Mouse (Mus musculus) heart, embryonic 16.5 days (tissue): ENCODE data around the gene Alox5ap. TPM values are rescaled to one million over a fixed set of nuclear protein-coding genes. Genes with fewer than 3 reads are reported as not detected.

Source experiments
- ATAC-seq: fragments of 200-750 bp; cut with Nextera tagmentation; replicated peaks from 2 replicates; pipeline ENCODE4 v1.8.0; 2017; ENCODE audit warnings: moderate number of reproducible peaks; ENCODE audit not compliant: insufficient read depth, low FRiP score; ENCODE audit errors: extremely low read depth
- H3K27ac ChIP-seq: fragments of 300-500 bp; sonication (generic); 2 replicates; pipeline ENCODE4 v1.5.1; 2014; ENCODE audit warnings: mild to moderate bottlenecking, low read length, control low read depth, moderate library complexity
- H3K27me3 ChIP-seq: fragments of 300-500 bp; sonication (generic); 2 replicates; pipeline ENCODE4 v1.6.1; 2014; ENCODE audit warnings: low read length, mixed read lengths; ENCODE audit not compliant: control insufficient read depth, insufficient read depth
- H3K36me3 ChIP-seq: fragments of 300-500 bp; sonication (generic); 2 replicates; pipeline ENCODE4 v1.6.1; 2014; ENCODE audit not compliant: control insufficient read depth, insufficient read depth
- H3K4me1 ChIP-seq: fragments of 300-500 bp; sonication (generic); 2 replicates; pipeline ENCODE4 v1.6.1; 2014; ENCODE audit warnings: low read length, mixed read lengths; ENCODE audit not compliant: control insufficient read depth, insufficient read depth
- H3K4me2 ChIP-seq: fragments of 300-500 bp; sonication (generic); 2 replicates; pipeline ENCODE4 v1.6.1; 2014; ENCODE audit warnings: low read depth, mild to moderate bottlenecking, control low read depth, low read length
- H3K4me3 ChIP-seq: fragments of 300-500 bp; sonication (generic); 2 replicates; pipeline ENCODE4 v1.5.1; 2014; ENCODE audit warnings: mild to moderate bottlenecking, control low read depth, low read length
- H3K9ac ChIP-seq: fragments of 300-500 bp; sonication (generic); 2 replicates; pipeline ENCODE4 v1.6.1; 2014; ENCODE audit warnings: low read length, control low read depth
- H3K9me3 ChIP-seq: fragments of 300-500 bp; sonication (generic); replicated peaks from 2 replicates; pipeline ENCODE4 v1.6.1; 2016; ENCODE audit warnings: low read length; ENCODE audit not compliant: control insufficient read depth
- WGBS: fragments of 180-500 bp; shearing (Covaris S2); extraction: QIAGEN DNeasy Blood & Tissue Kit; methylation state at CpG from one replicate; pipeline ENCODE4 v1.1.7; 2014; 5-methylcytosine and 5-hydroxymethylcytosine counted together
- microRNA-seq: library from miRNA; unstranded; fragments of <30 nt; microRNA quantifications from one replicate; pipeline ENCODE4, GENCODE M21; 2017
- polyA plus RNA-seq: library from polyadenylated mRNA; unstranded; fragments of >200 nt; fragmentation: Nextera tagmentation; extraction: Ambion mirVana; gene quantifications from 2 replicates; pipeline ENCODE4 v1.2.1, GENCODE M21; 2015

Alox5ap gene
- polyA plus RNA-seq, 1 experiment from 2014 or later = 11.9 TPM

DNA sequence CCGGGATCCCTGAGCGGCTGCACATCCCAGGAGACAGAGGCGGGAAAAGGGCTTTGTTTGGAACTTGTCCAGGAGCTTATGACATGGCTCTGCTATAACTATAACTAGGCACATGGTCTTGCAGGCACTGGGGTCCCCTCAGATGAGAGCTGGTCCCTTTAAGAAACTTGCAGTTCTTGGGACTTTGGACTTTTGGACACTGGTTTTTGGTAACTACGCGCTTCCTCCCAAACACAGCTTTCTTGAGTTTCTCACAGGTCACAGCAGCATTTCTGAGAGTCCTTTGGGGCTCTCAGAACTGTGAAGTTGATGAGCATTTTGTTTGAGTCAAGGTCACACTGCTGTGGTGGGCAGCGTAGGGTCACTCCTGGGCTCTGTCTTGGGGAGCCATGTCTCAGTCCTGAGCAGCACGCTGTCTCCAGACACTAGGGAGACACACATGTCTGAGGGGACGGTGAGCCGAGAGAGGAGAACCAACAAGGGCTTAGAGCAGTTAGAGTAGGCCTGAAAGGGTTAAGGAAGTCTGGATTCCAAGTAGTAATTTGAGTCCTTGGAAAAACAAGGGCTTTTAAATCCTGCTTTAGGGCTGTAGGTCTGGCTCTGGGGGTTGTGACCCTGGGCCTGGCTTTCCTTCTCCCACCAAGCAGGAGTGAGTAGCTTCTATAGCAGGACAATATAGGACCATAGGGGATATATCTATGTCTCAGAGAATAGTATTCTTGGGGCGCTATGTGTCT lies 67.0 kb downstream of the Alox5ap start:
- Histone ChIP-seq H3K9ac (0 out of 2 replicates have a peak overlapping the region, but pooled peaks have one; percentile 22), H3K4me2 (no peak overlapping the region), H3K27ac (no peak overlapping the region), H3K27me3 (peaks cover 2% of the 10 kb centered on the region; the same call in 1 of the 2 replicates), H3K4me3 (no peak overlapping the region), H3K9me3 (no peaks in the 10 kb centered on the region), H3K4me1 (peaks cover 5% of the 10 kb centered on the region; the same call in 1 of the 2 replicates), H3K36me3 (no peaks in the 10 kb centered on the region)
- no peak for ATAC-seq
- WGBS = 50% methylated on average over 10 of the region's 10 CpGs

DNA sequence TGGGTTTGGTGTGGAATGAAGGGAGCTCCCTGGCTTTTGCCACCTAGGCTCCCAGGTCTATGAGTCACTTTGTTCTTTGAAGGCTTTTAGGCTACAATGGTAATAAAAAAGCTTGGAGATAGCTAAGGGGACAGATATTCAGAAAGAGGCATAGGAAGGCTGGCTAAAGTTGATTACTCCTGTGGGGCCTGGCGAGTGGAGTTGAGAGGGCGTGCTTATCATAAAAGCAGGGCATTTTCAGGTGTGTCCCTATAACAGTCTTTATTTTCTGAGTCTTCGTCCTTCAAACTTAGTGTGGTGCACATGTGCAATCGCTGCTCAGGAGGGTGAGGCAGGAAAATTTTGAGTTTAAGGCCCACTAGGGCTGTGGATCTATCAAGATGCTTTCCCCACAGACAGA lies 68.2 kb downstream of the Alox5ap start:
- WGBS = 92% methylated on average over 4 of the region's 4 CpGs

DNA sequence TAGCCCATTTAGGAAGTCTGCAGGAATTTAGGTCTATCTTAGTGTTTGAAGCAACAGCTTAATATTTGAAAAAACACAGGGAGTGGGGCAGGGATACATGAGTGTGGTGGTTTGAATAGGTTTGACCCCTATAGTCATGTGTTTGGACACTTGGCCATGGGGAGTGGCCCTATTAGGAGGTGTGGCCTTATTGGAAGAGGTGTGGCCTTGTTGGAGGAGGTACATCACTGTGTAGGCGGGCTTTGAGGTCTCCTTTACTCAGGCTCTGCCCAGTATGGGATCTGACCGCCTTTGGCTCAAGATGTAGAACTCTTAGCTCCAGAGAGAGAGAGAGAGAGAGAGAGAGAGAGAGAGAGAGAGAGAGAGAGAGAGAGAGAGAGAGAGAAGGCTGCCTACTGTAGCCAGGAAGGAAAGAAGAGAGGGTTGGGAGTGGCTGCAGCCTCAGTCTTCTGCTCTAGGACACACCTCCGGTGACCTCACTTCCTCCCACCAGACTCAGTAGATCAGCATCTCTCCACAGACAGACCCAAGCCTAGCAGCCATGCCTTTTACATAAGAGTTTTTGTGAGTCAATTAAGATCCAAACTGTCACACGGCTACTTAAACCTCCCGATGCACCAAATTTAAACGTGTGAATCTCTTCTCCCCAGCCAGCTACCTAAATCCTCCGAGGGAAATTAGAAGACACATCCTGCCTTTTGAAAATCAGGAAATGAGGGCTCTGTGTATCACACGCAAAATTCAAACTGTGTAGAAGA lies 69.6 kb downstream of the Alox5ap start:
- no peak overlapping the region for H3K4me2 ChIP-seq
- no peak overlapping the region for H3K27ac ChIP-seq
- H3K4me1 ChIP-seq = peaks cover 15% of the 10 kb centered on the region
- H3K9me3 ChIP-seq = no peaks in the 10 kb centered on the region
- H3K27me3 ChIP-seq = peaks cover 4% of the 10 kb centered on the region; the same call in 1 of the 2 replicates
- no peak for ATAC-seq
- H3K36me3 ChIP-seq = no peaks in the 10 kb centered on the region
- no peak overlapping the region for H3K9ac ChIP-seq
- WGBS = 83% methylated on average over 8 of the region's 8 CpGs
- no peak overlapping the region for H3K4me3 ChIP-seq

More for the DNA sequence above, 68.2 kb downstream of the Alox5ap start:
- H3K4me1 ChIP-seq = peaks cover 5% of the 10 kb centered on the region; the same call in 1 of the 2 replicates
- no peaks in the 10 kb centered on the region for H3K36me3 ChIP-seq
- H3K27ac ChIP-seq = no peak overlapping the region
- no peaks in the 10 kb centered on the region for H3K9me3 ChIP-seq
- H3K27me3 ChIP-seq = peaks cover 4% of the 10 kb centered on the region; the same call in 1 of the 2 replicates
- no peak overlapping the region for H3K9ac ChIP-seq
- no peak overlapping the region for H3K4me2 ChIP-seq
- no peak for ATAC-seq
- no peak overlapping the region for H3K4me3 ChIP-seq

DNA sequence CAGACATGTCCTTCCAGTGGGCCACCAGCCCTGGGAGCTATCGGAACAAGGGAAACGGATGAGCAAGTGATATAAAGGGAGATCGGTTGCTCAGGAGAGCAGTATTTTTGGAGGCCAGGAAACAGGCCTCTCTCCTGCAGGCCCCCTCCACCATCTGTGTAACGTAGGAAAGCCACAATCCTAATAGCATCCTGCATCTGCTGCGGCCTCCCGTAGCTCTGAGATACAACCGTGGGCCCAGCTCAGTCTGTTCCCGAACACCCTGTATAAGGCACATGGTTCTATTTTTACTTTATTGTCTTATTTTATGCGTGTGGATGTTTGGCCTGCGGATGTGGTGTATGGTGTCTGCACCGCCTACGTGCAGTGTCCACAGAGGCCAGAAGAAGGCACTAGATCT lies 70.4 kb downstream of the Alox5ap start:
- H3K9ac ChIP-seq = no peak overlapping the region
- H3K27me3 ChIP-seq = peaks cover 4% of the 10 kb centered on the region; the same call in 1 of the 2 replicates
- H3K9me3 ChIP-seq = no peaks in the 10 kb centered on the region
- no peak for ATAC-seq
- peaks cover 15% of the 10 kb centered on the region for H3K4me1 ChIP-seq
- H3K4me2 ChIP-seq = no peak overlapping the region
- H3K4me3 ChIP-seq = no peak overlapping the region
- 92% methylated on average over 12 of the region's 12 CpGs for WGBS
- no peak overlapping the region for H3K27ac ChIP-seq
- no peaks in the 10 kb centered on the region for H3K36me3 ChIP-seq

DNA sequence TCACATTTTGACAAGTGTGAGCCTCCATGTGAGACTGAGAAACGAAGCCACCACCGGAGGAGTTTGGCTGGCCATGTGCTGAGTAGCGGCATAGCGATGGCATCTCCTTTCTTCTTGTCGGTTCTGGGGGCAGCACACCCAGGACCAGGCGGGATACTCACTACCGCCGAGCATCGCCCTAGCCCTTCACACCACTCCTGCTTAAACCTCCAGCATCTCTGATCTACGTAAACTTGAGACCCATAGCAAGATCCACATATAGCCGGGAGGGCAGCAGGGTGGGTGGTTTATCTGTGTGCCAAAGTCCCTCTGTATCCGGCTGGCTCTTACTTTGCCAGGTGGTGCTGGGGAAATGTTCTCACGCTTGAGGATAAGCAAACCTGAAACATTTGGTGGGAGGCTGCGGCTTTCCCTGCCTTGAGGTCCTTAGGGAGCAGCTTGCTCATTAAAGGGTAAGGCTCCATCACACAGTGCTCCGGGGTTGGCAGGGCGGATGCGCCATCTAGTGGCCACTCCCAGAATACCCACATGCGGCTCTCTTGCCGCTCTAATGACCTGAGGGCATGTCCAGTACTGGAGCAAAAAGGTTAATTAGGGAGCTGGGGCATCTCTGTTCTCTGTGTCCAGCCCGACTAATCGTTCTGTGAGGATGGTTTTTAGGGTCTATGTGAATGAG lies 71.1 kb downstream of the Alox5ap start:
- Histone ChIP-seq H3K4me2 (no peak overlapping the region), H3K9me3 (no peaks in the 10 kb centered on the region), H3K36me3 (no peaks in the 10 kb centered on the region), H3K9ac (no peak overlapping the region), H3K4me1 (peaks cover 15% of the 10 kb centered on the region), H3K27me3 (peaks cover 4% of the 10 kb centered on the region; the same call in 1 of the 2 replicates), H3K27ac (no peak overlapping the region), H3K4me3 (no peak overlapping the region)
- WGBS = 49% methylated on average over 21 of the region's 21 CpGs
- ATAC-seq = peak; percentile 73

DNA sequence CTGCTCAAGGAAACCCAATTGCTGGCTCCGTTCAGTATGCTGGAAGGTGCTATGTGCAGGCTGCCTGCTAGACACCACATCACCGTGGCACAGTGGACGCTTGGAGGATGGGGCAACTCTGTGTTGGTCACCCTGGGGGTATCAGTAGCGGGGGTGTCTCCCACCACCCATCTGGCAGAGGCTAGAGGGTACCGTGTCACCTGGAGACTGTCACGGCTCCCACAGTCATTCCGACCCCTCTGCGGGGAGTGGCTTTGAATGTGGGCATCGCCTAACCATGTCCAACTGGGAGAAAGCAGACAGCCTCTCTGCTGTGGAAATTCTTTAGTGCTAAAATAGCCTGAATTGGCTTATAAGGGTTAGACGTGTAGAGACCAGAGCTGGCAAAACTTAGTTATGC lies 72.6 kb downstream of the Alox5ap start:
- Histone ChIP-seq H3K36me3 (no peaks in the 10 kb centered on the region), H3K9ac (0 out of 2 replicates have a peak overlapping the region, but pooled peaks have one; percentile 12), H3K4me2 (no peak overlapping the region), H3K4me3 (no peak overlapping the region), H3K9me3 (no peaks in the 10 kb centered on the region), H3K27ac (no peak overlapping the region), H3K4me1 (peaks cover 10% of the 10 kb centered on the region), H3K27me3 (peaks cover 4% of the 10 kb centered on the region; the same call in 1 of the 2 replicates)
- no peak for ATAC-seq
- WGBS = 85% methylated on average over 10 of the region's 10 CpGs

Small RNA genes within 50 kb of the gene (microRNA-seq; reads per million reads assigned to microRNA genes)
- not detected for gene Gm24105

Other genes with a start within 250 kb of the Alox5ap start
- 28.0 and 29.2 TPM in 2 replicates for gene Uspl1, start 80.4 kb upstream of the Alox5ap start, polyA plus RNA-seq
- gene Hmgb1, start 80.3 kb upstream of the Alox5ap start, polyA plus RNA-seq = 624 and 757 TPM in 2 replicates
- 1.6 and 2.2 TPM in 2 replicates for gene Medag, start 147.0 kb downstream of the Alox5ap start, polyA plus RNA-seq
- 0.28 and 0.69 TPM in 2 replicates for gene Tex26, start 174.9 kb downstream of the Alox5ap start, polyA plus RNA-seq